ENCODE assay signal across 9 mouse cellular contexts in genomic region chr6:64727751-64728403, GRCm38 (mm10). TPM values are rescaled to one million over a fixed set of nuclear protein-coding genes. Genes with fewer than 3 reads are reported as not detected.
DNase-seq lines count a peak whose midpoint lies in the region; ATAC-seq and TF ChIP-seq lines count a peak whose summit lies in the region.
"Had no signal": no experiment of that assay in that cellular context is flagged by ENCODE, and none has a peak within 500 bp of the region (broad histone marks: within the 10 kb centered on the region; RNA-seq: fewer than 3 reads in every experiment).

No protein-coding gene starts in this region.

- intact Hi-C loops in heart, postnatal 36 days (cut with DNase I), result no loop called here

- H3K9me3 ChIP-seq in limb, embryonic 11.5 days (ENCODE audit: control insufficient read depth, low read length), result no peaks in the 10 kb centered on the region
- no peaks in the 10 kb centered on the region for H3K9me3 ChIP-seq in midbrain, embryonic 12.5 days

- under 1% methylated on average over 29 of the region's 29 CpGs for WGBS in cerebellum, adult 2 months
- WGBS in limb, embryonic 11.5 days, result under 1% methylated on average over 29 of the region's 29 CpGs
- WGBS in midbrain, embryonic 12.5 days, result under 1% methylated on average over 29 of the region's 29 CpGs

- no peak overlapping the region for H3K9ac ChIP-seq in limb, embryonic 11.5 days (ENCODE audit: low read length)
- H3K9ac ChIP-seq in midbrain, embryonic 12.5 days (replicated peaks), result no peak overlapping the region

- ATAC-seq in limb, embryonic 11.5 days (ENCODE audit: insufficient number of reproducible peaks, low FRiP score, low TSS enrichment, low read depth), result peak; percentile 50; the same call in 1 of the 2 replicates
- ATAC-seq in midbrain, embryonic 12.5 days (ENCODE audit: low FRiP score, low read depth), result peak; percentile 34; the same call in 1 of the 2 replicates

- H3K27ac ChIP-seq in cerebellum, adult 2 months (ENCODE audit: insufficient read depth, low read length), result no peak overlapping the region
- no peak overlapping the region for H3K27ac ChIP-seq in limb, embryonic 11.5 days (replicated peaks; ENCODE audit: low read depth, low read length)
- no peak overlapping the region for H3K27ac ChIP-seq in midbrain, embryonic 12.5 days (replicated peaks)

- peak in 1 of 2 experiments; percentile 19 for DNase-seq in cerebellum, adult 2 months
- no peak for DNase-seq in cerebellum, adult 11 months
- peak; percentile 49 for DNase-seq in brain, embryonic 14.5 days (ENCODE audit: low read depth)
- peak; percentile 2 to 4 for DNase-seq in heart, postnatal 36 days
- DNase-seq in limb, embryonic 11.5 days (ENCODE audit: low spot score), result peak; percentile 49
- DNase-seq in layer of hippocampus, adult 9-11 months, result no peak
- no peak for DNase-seq in layer of hippocampus, postnatal 10 days (ENCODE audit: low spot score in 2 of 2)

- TF ChIP-seq POLR2A in cerebellum, adult 2 months (IDR thresholded peaks at IDR 0.05; ENCODE audit: borderline replicate concordance, insufficient read depth, low read length), result no peak
- no peak for TF ChIP-seq POLR2A in brain, embryonic 14.5 days (IDR thresholded peaks at IDR 0.05; ENCODE audit: borderline replicate concordance, extremely low read depth, insufficient read depth, insufficient read length, poor library complexity, severe bottlenecking)

- peak overlapping the region; percentile 53 for H3K4me3 ChIP-seq in cerebellum, adult 2 months (replicated peaks; ENCODE audit: insufficient read depth, low read depth, low read length)
- H3K4me3 ChIP-seq in limb, embryonic 11.5 days (ENCODE audit: low read depth, low read length), result peak overlapping the region; percentile 32
- H3K4me3 ChIP-seq in midbrain, embryonic 12.5 days, result peak overlapping the region; percentile 42
- H3K4me3 ChIP-seq: erythroblast, embryonic 14.5 days had no signal

- no peak for TF ChIP-seq CTCF in cerebellum, adult 2 months (IDR thresholded peaks at IDR 0.05; ENCODE audit: borderline replicate concordance, insufficient read depth, low read depth, low read length)
- TF ChIP-seq CTCF in brain, embryonic 14.5 days (IDR thresholded peaks at IDR 0.05; ENCODE audit: borderline replicate concordance, extremely low read depth, insufficient read depth, insufficient read length), result no peak

- no peaks in the 10 kb centered on the region for H3K36me3 ChIP-seq in limb, embryonic 11.5 days (ENCODE audit: control insufficient read depth, insufficient read depth, low read length)
- no peaks in the 10 kb centered on the region for H3K36me3 ChIP-seq in midbrain, embryonic 12.5 days

- H3K4me2 ChIP-seq in limb, embryonic 11.5 days (ENCODE audit: low read depth, severe bottlenecking), result peak overlapping the region; percentile 47
- H3K4me2 ChIP-seq in midbrain, embryonic 12.5 days (replicated peaks), result peak overlapping the region; percentile 79

- H3K4me1 ChIP-seq in cerebellum, adult 2 months (ENCODE audit: control insufficient read depth, insufficient read depth, low read length), result peaks cover 6% of the 10 kb centered on the region
- H3K4me1 ChIP-seq in limb, embryonic 11.5 days (ENCODE audit: control insufficient read depth, insufficient read depth, low read length), result peaks cover 9% of the 10 kb centered on the region
- peaks cover 22% of the 10 kb centered on the region for H3K4me1 ChIP-seq in midbrain, embryonic 12.5 days

- peaks cover 10% of the 10 kb centered on the region; the same call in 1 of the 2 replicates for H3K27me3 ChIP-seq in cerebellum, adult 2 months (ENCODE audit: control insufficient read depth, insufficient read depth, low read length)
- peaks cover 47% of the 10 kb centered on the region for H3K27me3 ChIP-seq in limb, embryonic 11.5 days (ENCODE audit: control insufficient read depth, insufficient read depth, low read length)
- H3K27me3 ChIP-seq in midbrain, embryonic 12.5 days, result peaks cover 62% of the 10 kb centered on the region

RNA-seq across cellular contexts. Expression of gene Atoh1, which starts 1.0 kb away (rescaled TPM):
- 0.05 TPM in 1 of 2 replicates, not detected in the other for polyA plus RNA-seq in cerebellum, adult 2 months (2012; rRNA removed)
- polyA plus RNA-seq in brain, embryonic 14.5 days (2012; rRNA removed), result 1.2 and 5.9 TPM in 2 replicates
- not detected for total RNA-seq in heart, postnatal 36 days (2021)
- not detected in 2 replicates for polyA plus RNA-seq in limb, embryonic 11.5 days (2014; fragmentation: Nextera tagmentation; extraction: Ambion mirVana)
- polyA plus RNA-seq in midbrain, embryonic 12.5 days (2016; fragmentation: Nextera tagmentation; extraction: Ambion mirVana), result 0.90 and 2.6 TPM in 2 replicates
- total RNA-seq in layer of hippocampus, postnatal 10 days (2021), result not detected
- polyA plus RNA-seq: erythroblast, embryonic 14.5 days had no signal

Comparison
In these comparisons a context has a peak if more than half of its experiments do, and no peak if none do; other contexts are left out.
1. DNase-seq: peak in brain, embryonic 14.5 days (single experiment), heart, postnatal 36 days (2 of 2) and limb, embryonic 11.5 days (single experiment); none in cerebellum, adult 11 months (single experiment), layer of hippocampus, adult 9-11 months (single experiment) and layer of hippocampus, postnatal 10 days (0 of 2).
2. Peak in every context shown above with its lines, with median percentiles within 50 percentile points of each other: H3K4me3 ChIP-seq.